Mouse (Mus musculus) stomach, embryonic 14.5 days (tissue): ENCODE data around the gene Fgfr1op2. TPM values are rescaled to one million over a fixed set of nuclear protein-coding genes. Genes with fewer than 3 reads are reported as not detected.
A peak's percentile ranks its signal among the peaks of the same experiment; 100 is the strongest.

Experiments
- ATAC-seq: fragments of 200-750 bp; cut with Nextera tagmentation; 2 replicates; pipeline ENCODE4 v1.8.0; 2017; ENCODE audit warnings: low read depth, moderate TSS enrichment; ENCODE audit not compliant: insufficient number of reproducible peaks, insufficient read depth, low FRiP score
- H3K27ac ChIP-seq: fragments of 300-500 bp; sonication (generic); 2 replicates; pipeline ENCODE4 v1.5.1; 2014; ENCODE audit warnings: mild to moderate bottlenecking, low read length, moderate library complexity, mixed read lengths
- H3K27me3 ChIP-seq: fragments of 300-500 bp; sonication (generic); 2 replicates; pipeline ENCODE4 v1.6.1; 2014; ENCODE audit warnings: low read length, control low read depth, mixed read lengths; ENCODE audit not compliant: control insufficient read depth, insufficient read depth
- H3K36me3 ChIP-seq: fragments of 300-500 bp; sonication (generic); 2 replicates; pipeline ENCODE4 v1.6.1; 2014; ENCODE audit warnings: mild to moderate bottlenecking, control low read depth, low read length, moderate library complexity, mixed read lengths; ENCODE audit not compliant: control insufficient read depth, insufficient read depth
- H3K4me1 ChIP-seq: fragments of 300-500 bp; sonication (generic); 2 replicates; pipeline ENCODE4 v1.6.1; 2014; ENCODE audit warnings: low read length, control low read depth, mixed read lengths; ENCODE audit not compliant: control insufficient read depth, insufficient read depth
- H3K4me2 ChIP-seq: fragments of 300-500 bp; sonication (generic); replicated peaks from 2 replicates; pipeline ENCODE4 v1.6.1; 2014; ENCODE audit warnings: low read depth, low read length, control low read depth
- H3K4me3 ChIP-seq: fragments of 300-500 bp; sonication (generic); 2 replicates; pipeline ENCODE4 v1.5.1; 2014; ENCODE audit warnings: low read depth, low read length, control low read depth
- H3K9ac ChIP-seq: fragments of 300-500 bp; sonication (generic); replicated peaks from 2 replicates; pipeline ENCODE4 v1.6.1; 2014; ENCODE audit warnings: low read depth, mild to moderate bottlenecking, control low read depth, low read length, moderate library complexity, mixed read lengths
- H3K9me3 ChIP-seq: fragments of 300-500 bp; sonication (generic); 2 replicates; pipeline ENCODE4 v1.6.1; 2016; ENCODE audit warnings: low read depth, low read length, control low read depth; ENCODE audit not compliant: control insufficient read depth
- WGBS: fragments of 180-500 bp; shearing (Covaris S2); extraction: QIAGEN DNeasy Blood & Tissue Kit; methylation state at CpG from one replicate; pipeline ENCODE4 v1.1.7; 2014; 5-methylcytosine and 5-hydroxymethylcytosine counted together
- polyA plus RNA-seq: library from polyadenylated mRNA; unstranded; fragments of >200 nt; fragmentation: Nextera tagmentation; extraction: Ambion mirVana; gene quantifications from 2 replicates; pipeline ENCODE4 v1.2.1, GENCODE M21; 2014

Gene Fgfr1op2
- polyA plus RNA-seq, 1 experiment from 2014 or later = 105 TPM

DNA sequence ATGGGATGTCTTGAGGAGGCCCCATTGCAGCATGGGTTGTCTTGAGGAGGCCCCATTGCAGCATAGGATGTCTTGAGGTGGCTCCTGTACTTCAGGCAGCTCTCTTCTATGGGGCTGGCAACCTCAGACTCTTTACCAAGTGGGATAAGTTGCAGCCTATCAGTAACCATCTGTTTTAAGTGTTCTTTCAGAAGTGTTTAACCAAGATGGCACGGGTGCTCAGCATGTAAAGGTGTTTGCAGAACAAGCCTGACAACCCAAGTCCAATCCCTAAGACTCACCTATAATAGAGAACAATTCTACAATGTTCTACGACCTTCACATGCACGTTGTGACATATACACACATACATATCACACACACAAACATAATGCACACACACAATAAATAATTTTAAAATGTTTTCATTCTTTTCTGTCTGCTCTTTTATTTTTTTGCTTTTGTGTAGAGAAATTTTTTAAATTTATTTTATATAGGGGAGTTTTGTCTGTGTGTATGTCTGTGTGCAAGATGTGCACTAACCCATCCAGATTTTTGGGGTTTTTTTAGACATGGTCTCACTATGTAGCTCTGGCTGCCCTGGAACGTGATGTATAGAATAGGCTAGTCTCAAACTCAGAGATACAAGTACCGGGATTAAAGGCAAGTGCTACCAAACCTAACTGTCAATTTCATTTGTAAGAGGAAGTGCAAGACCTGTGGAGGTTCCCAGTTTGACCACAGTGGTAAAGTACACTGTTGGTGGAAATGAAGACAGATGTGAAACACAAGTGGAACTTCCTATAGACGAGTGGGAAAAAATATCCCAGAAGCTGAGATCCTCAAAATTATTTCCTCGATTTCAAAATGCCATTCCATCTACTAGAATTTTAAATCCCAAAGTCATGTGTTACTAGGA, 63.3 kb downstream of the Fgfr1op2 start:
- no peak overlapping the region for H3K4me3 ChIP-seq
- no peak overlapping the region for H3K4me2 ChIP-seq
- H3K9me3 ChIP-seq = no peaks in the 10 kb centered on the region
- ATAC-seq = no peak
- H3K27me3 ChIP-seq = no peaks in the 10 kb centered on the region
- no peaks in the 10 kb centered on the region for H3K36me3 ChIP-seq
- 81% methylated on average over 7 of the region's 7 CpGs for WGBS
- no peak overlapping the region for H3K9ac ChIP-seq
- H3K4me1 ChIP-seq = 0 out of 2 replicates have a peak, but pooled peaks cover 4% of the 10 kb centered on the region
- H3K27ac ChIP-seq = no peak overlapping the region

DNA sequence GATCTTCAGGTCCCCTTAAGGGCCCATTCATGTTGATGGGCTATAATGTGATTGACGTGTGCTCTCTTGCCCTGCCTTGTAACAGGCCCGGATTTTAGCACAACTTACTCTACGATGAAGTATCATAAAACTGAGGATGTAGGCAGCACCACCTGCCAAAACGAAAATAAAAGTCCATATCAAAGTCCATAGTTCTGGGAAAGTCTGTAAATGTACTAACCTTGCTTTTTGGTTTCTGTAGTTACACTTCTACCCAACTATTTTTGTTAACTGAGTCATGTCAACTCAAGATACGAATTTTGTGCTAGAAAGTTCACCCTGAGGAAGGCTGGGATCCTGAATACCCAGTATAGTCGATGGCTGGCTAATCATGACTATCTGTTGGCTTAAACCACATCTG, 64.0 kb downstream of the Fgfr1op2 start:
- Histone ChIP-seq H3K9ac (no peak overlapping the region), H3K27ac (no peak overlapping the region), H3K4me1 (0 out of 2 replicates have a peak, but pooled peaks cover 4% of the 10 kb centered on the region), H3K27me3 (no peaks in the 10 kb centered on the region), H3K4me2 (no peak overlapping the region), H3K4me3 (no peak overlapping the region), H3K36me3 (no peaks in the 10 kb centered on the region), H3K9me3 (no peaks in the 10 kb centered on the region)
- ATAC-seq = no peak
- WGBS = 81% methylated on average over 6 of the region's 6 CpGs

DNA sequence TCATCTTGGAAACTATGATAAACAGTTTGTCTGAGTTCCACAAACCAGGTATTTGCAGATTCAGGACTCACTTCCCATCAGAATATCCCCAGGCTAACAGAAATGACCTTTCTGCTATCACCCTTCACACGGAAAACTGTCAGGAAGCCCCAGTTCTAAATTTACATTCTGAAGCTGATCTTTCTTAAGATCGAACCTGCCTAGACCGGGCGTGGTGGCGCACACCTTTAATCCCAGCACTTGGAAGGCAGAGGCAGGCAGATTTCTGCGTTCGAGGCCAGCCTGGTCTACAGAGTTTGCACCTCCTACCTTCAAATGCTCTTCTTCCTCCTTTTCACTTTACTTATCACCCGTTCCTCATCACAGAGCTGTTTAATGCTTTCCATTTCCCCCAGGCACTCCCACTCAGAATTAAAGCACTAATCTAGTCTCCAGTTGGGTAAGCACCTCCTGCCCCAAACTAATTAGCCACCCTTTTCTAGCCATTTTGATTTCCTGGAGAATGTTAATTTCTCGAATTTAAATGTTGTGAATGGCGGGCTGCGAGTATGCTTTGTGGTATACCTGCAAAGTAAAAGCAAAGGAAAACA, 64.7 kb downstream of the Fgfr1op2 start:
- peak overlapping the region; percentile 33; the same call in 1 of the 2 replicates for H3K9ac ChIP-seq
- ATAC-seq = no peak
- H3K4me1 ChIP-seq = 0 out of 2 replicates have a peak, but pooled peaks cover 4% of the 10 kb centered on the region
- peak overlapping the region; percentile 50 for H3K4me2 ChIP-seq
- H3K9me3 ChIP-seq = no peaks in the 10 kb centered on the region
- 65% methylated on average over 11 of the region's 11 CpGs for WGBS
- H3K27ac ChIP-seq = no peak overlapping the region
- no peaks in the 10 kb centered on the region for H3K27me3 ChIP-seq
- H3K4me3 ChIP-seq = peak overlapping the region; percentile 86
- H3K36me3 ChIP-seq = no peaks in the 10 kb centered on the region

DNA sequence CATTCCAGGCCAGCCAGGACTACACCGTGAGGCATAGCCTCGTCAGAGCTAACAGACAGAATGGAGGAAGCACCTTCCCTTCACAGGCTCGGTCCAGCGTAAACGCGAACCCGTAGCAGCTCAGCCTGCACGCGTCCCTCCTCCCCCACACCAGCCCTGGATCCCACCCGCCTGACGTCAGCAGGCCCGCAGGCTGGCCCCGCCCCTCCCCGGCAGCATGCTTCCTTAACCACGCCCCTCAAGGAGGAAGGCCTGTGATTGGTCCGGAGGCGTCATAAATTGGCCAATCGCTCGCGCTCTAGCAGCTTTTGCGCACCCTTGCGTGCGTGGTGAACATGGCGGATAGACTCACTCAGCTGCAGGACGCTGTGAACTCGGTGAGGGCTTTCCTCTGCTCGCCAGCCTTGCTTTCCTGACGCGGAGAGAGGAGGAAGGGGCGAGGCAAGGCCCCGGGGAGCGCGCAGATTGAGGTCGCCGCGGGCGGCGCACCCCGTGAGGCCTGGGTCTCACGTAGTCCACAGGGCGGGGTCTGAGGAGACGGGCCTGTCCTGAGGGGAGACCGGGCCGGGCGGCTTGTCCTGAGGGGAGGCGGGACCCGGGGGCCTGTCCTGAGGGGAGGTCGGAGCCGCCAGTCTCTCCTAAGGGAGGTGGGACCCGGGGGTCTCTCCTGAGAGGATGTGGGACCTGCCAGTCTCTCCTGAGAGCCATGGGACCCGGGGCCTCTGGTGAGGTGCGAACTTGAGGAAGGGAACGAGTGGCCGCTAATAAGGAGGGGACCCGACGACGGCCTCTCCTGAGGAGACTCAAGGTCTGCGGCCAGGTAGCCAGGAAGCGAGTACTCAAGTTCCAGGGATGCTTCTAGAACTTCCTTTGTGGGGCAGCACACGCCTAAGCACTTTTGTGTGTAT, 65.5 kb downstream of the Fgfr1op2 start, which contains the start of the genes Med21 and Tm7sf3:
Gene Med21 (plus strand): TSS at position 272 of the 908 bp plus-strand sequence.
Gene Tm7sf3 (minus strand): TSS at position 549 of the 908 bp plus-strand sequence.
- WGBS = under 1% methylated on average over 60 of the region's 60 CpGs

DNA sequence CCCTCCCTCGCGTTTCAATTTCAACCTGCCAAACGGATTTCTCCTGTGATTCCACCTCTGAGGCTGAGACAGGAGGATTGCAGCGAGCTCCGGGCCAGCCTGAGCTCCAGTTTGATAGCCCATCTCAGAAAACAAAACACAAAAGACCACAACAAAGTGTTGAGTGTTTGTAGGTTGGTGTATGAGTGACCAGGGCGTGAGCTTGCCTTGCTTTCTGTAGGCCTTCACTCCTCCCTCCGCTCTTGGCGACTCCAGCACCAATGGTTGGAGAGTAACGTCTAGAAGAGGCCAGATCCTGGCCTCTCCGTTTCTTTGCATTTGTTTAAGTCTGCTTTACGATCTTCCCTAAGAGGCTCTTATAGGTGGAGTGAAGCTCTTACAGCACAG, 66.2 kb downstream of the Fgfr1op2 start:
- ATAC-seq = no peak

More for the DNA sequence above, 65.5 kb downstream of the Fgfr1op2 start, which contains the start of the genes Med21 and Tm7sf3:
- no peaks in the 10 kb centered on the region for H3K36me3 ChIP-seq
- peak; percentile 97 for ATAC-seq
- 0 out of 2 replicates have a peak, but pooled peaks cover 4% of the 10 kb centered on the region for H3K4me1 ChIP-seq
- peak within 1 kb of the TSS; percentile 90 for H3K9ac ChIP-seq
- H3K27me3 ChIP-seq = no peaks in the 10 kb centered on the region
- peak within 1 kb of the TSS; percentile 96 for H3K27ac ChIP-seq
- H3K4me2 ChIP-seq = peak within 1 kb of the TSS; percentile 85
- H3K4me3 ChIP-seq = peak within 1 kb of the TSS; percentile 86
- H3K9me3 ChIP-seq = no peaks in the 10 kb centered on the region

More for the DNA sequence above, 66.2 kb downstream of the Fgfr1op2 start:
- no peaks in the 10 kb centered on the region for H3K36me3 ChIP-seq
- no peaks in the 10 kb centered on the region for H3K27me3 ChIP-seq
- 0 out of 2 replicates have a peak, but pooled peaks cover 4% of the 10 kb centered on the region for H3K4me1 ChIP-seq
- 30% methylated on average over 11 of the region's 11 CpGs for WGBS
- H3K9me3 ChIP-seq = no peaks in the 10 kb centered on the region
- H3K4me3 ChIP-seq = peak overlapping the region; percentile 86
- H3K9ac ChIP-seq = peak overlapping the region; percentile 90
- H3K4me2 ChIP-seq = peak overlapping the region; percentile 85
- H3K27ac ChIP-seq = peak overlapping the region; percentile 96; the same call in 1 of the 2 replicates

Other genes starting within 250 kb of the Fgfr1op2 start
- 10.0 and 13.2 TPM in 2 replicates for gene Itpr2, start 75.0 kb upstream of the Fgfr1op2 start, polyA plus RNA-seq
- 58.0 and 58.6 TPM in 2 replicates for gene Ints13, start 632 bp downstream of the Fgfr1op2 start, polyA plus RNA-seq
- 137 and 146 TPM in 2 replicates for gene Med21, start 65.3 kb downstream of the Fgfr1op2 start, polyA plus RNA-seq
- 31.7 and 34.2 TPM in 2 replicates for gene Tm7sf3, start 65.6 kb downstream of the Fgfr1op2 start, polyA plus RNA-seq
- gene Stk38l, start 147.8 kb downstream of the Fgfr1op2 start, polyA plus RNA-seq = 25.0 and 27.6 TPM in 2 replicates
- gene Arntl2, start 218.9 kb downstream of the Fgfr1op2 start, polyA plus RNA-seq = 7.1 and 8.5 TPM in 2 replicates